Mouse (Mus musculus) layer of hippocampus, postnatal 10 days (tissue): Measurements from ENCODE around the gene Anks1. TPM values are rescaled to one million over a fixed set of nuclear protein-coding genes. Genes with fewer than 3 reads are reported as not detected.
A peak's percentile ranks its signal among the peaks of the same experiment; 100 is the strongest.
"Not testable (repeated sequence)": the region's sequence is repeated elsewhere in the genome, so short reads cannot be mapped to it uniquely, and the experiment has no call there.

Experiments used
- DNase-seq, 2 experiments: peaks; one replicate each; pipeline ENCODE4 v3.0.0; 2021; ENCODE audit warnings: low spot score in 2 of 2
- total RNA-seq, 2 experiments: library from RNA; stranded (reverse); gene quantifications; 2 replicates each; pipeline ENCODE4 v1.2.3; 2021

Gene Anks1
- total RNA-seq, 2 experiments from 2014 or later = 40.2 to 46.0 TPM

DNA sequence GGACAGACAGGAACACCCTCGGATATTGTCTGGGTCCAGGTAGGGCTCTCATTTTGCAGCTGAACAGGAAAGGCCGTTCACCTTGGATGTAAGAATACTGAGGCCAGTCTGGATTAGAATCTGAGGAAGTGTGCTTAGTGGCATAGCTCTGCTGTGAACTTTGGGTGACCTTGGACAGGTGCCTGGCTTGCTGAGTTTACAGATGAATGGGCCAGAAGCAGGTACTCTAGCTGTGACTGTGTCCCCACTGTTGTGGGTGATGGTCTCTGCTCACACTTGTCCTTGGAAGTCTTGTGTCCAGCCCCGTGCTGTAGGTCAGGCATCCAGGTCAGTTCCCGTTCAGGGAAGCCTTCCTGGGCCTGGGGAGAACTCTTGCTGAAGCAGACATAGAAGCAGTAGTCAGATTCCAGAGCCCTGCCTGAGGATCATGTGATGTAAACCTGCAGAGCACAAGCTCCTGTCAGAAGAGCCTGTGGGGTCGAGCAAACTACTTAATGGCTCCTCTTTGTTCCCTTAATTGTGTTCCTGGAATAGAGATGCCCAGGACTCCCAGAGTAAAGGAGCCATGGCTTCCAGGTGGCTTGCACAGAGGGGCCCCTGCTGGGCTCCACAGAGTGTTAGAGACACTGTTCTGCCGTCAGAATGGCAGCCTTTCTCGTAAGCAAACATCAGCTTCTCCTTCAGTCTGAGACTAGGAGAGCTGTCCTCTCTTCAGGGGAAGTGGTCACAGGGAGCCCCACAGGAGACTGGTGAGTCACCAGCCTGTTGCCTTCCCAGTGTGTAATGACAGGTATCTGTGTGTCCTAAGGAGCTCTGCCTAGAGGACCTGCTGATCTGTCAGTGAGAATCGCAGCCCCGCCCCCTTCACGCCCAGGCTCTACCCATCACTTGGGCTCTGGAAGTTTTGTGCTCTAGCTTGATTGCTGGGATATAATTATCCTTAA is 85.2 kb downstream of the Anks1 start:
- no peak for DNase-seq

GRCm38 (mm10) chr17:27996320-27996719 is 87.2 kb downstream of the Anks1 start:
- DNase-seq = no peak

- no peak for DNase-seq
These were observed 88.1 kb downstream of the Anks1 start for GRCm38 (mm10) chr17:27997212-27997611.

GRCm38 (mm10) chr17:27999683-28000273 is 90.7 kb downstream of the Anks1 start:
- DNase-seq = not testable (repeated sequence)

DNA sequence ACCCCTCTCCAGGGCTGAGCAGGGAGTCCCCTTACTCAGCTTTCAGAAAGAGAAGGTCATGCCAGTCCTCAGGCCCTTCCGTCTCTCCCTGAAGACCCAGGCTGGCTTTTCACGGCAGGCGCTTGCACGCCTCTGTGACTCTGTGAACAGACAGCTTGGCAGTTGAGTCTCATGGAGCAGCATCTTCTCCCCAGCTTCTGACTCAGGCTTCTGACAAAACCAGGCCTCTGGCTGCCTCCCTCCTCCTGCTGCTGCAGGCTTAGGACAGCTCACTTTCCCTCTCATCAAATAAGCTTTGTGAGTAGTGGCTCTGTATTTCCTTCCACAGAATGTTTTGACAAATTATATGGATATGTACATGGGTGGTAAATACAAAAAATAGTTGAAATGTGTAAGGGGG is 91.3 kb downstream of the Anks1 start:
- DNase-seq = no peak

GRCm38 (mm10) chr17:28000851-28001250 is 91.7 kb downstream of the Anks1 start:
- no peak for DNase-seq

DNA sequence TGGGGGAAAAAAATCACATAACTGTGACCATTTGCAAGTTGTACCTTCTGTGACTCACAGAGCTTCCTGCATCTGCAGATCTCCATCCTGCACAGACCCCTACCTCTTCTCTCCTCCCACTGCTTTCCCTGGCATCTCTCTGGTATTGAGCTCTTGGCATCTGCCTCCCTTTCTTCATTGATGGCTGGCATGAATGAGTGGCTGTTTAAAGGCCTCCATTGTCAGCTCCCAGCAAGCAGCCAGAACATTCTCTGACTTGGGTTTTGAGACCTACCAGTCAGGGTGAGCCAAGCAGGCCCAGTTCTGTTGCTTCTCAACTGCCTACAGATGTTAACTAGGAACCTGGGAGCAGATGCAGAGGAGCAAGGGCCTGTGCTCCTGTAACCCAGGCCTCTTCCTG is 96.3 kb downstream of the Anks1 start:
- peak in 1 of 2 experiments; percentile 44 for DNase-seq

DNA sequence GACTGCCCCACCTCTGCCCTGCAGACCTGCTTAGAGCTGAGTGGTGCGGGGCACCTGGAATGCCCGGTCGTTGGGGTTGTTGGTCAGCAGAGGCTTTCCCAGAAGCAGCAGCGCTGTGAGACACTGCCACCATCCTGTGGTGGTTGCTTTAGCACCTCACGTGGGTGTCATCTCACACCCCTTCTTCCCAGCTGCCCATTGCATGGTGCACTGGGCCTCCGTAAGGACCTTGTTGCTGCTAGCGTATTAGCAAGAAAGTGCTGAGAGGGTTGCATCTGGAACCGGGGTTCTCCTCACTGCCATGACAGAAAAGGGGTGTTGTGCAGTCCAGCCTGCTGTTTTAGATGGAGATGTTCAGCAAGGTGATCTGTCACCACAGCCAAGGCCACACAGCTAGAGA is 97.1 kb downstream of the Anks1 start:
- DNase-seq = no peak

- no peak for DNase-seq
These were observed 97.5 kb downstream of the Anks1 start for GRCm38 (mm10) chr17:28006611-28007010.

- peak in 1 of 2 experiments; percentile 39 for DNase-seq
These were observed 98.2 kb downstream of the Anks1 start for GRCm38 (mm10) chr17:28007179-28007811.

DNA sequence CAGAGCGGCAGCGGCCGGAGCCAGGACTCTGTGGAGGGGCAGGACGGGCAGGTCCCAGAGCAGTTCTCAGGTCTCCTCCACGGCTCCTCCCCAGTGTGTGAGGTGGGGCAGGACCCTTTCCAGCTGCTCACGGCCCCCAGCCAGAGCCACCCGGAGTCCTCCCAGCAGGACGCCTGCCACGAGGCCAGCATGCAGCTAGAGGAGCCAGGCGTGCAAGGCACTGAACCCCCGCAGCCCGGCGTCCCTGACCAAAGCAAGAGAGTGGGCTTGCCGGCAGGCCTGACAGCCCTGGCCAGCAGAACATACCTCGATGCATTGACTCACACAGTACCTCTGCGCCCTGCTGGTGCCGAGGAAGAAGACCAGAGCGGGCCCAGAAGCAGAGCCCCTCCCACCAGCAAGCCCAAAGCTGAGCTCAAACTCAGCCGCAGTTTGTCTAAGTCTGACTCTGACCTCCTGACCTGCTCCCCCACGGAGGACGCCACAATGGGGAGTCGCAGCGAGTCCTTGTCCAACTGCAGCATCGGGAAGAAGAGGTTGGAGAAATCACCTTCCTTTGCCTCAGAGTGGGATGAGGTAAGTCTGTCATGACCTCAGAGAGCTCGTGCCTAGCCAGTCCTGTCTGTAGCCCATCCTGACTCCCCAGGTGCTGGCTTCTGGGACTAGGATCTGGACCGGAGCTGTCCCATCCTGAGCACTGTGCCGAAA is 98.9 kb downstream of the Anks1 start:
- no peak for DNase-seq

- no peak for DNase-seq
These were observed 99.5 kb downstream of the Anks1 start for GRCm38 (mm10) chr17:28008565-28008981.

- DNase-seq = no peak
These were observed 100.1 kb downstream of the Anks1 start for GRCm38 (mm10) chr17:28009066-28009715.

DNA sequence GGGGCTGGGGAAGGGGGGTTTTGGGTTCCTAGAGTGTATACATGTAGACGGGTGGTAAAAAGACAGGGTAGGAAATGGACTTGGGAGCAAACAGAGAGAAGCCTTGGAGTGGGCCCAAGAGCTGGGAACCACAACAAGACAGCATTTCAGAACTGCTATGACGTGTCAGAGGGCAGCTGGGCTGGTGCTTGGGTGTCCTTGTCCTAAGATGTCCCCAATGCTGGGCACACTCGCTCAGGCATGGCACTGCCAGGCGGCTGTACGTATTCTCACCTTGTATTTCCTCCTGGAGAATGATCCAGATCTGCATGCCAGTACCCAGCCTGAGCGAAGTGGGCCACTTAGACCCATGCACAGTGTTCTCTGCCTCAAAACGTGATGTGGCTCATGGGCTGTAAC is 100.6 kb downstream of the Anks1 start:
- DNase-seq = no peak

DNA sequence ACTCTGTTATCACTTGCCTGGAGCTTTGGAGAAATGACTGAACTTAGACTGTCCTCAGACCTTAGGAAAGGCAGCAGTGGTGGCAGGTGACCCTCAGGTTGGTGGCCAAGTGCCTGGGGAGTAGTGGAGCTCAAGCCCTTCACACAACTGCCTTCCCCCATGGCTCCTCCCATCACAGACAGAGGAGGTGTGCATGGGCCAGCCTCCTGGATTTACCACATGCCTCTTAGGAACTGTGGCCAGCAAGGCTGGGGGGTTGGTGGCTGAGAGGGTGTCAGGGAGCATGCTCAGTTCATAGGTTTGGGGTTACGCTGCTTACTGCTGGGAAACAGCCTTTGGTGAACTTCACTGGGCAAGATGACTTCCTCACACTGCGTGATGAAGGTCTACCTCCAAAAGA is 101.8 kb downstream of the Anks1 start:
- no peak for DNase-seq

DNA sequence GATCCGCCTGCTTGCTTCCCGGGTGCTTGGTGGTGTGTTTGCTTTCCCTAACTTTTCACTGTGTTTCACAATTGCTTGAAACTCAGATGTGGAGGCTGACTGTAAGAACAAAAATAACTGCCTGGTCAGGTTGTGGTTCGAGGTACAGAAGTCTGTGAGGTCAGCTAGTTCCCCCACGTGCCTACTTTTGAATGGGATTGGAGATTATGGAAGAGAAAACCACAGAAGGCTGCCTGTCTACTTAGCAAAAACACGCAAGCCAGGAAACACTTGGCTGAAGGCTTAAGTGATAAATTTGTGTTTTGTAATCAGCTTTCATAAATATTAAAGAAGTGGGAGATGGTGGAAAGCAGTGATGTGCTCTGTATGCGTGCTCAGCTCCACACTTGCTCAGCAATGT is 103.7 kb downstream of the Anks1 start:
- no peak for DNase-seq

DNA sequence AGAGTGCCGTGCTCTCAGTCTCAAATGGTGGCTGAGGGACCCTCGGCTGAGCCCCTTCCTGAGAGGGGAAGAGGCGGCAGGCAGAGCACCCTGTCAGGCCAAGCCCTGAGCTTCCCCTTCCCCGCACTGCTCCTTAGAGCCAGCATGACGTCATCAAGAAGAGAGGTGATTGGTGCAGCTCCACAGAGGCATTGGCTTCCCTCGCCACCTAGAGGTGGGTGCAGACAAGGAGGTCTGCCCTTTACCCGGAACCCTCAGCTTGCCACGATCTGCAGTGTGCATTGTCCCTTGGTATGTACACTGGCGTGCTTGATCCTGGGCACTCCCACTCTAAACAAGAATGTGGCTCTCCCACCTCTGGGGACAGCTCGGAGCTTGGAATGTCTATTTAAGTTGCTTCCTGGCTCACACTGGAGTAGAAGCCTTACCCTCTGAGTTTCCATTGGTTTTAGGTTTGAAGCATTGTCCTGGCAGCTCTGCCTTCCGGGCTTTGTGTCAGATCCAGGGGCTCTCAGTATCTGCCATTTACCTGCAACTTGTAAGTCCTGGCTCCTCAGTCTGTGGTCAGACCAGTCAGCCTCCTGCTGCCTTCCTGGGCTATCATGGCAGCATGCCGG is 104.3 kb downstream of the Anks1 start:
- DNase-seq = peak in 1 of 2 experiments; percentile 44

DNA sequence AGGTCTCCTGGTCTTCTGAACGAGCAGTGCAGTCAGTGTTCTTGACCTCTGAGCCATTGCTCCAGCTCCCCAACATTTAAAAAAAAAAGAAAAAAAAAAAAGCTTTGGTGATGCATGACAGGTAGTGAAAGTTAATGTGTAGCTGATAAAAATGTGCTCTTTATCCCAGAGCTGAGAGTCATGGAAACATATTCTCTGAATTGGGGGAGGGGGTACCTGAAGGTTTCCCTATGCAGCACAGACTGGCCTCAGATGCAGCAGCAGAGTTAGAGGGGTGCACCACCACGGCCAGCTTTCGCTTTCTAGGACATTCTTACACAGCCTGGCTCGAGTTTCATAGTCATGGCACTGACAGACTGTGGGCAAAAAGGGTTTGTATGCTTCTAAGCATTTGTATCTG is 105.3 kb downstream of the Anks1 start:
- no peak for DNase-seq

GRCm38 (mm10) chr17:28015068-28015730 is 106.1 kb downstream of the Anks1 start:
- no peak for DNase-seq
